Mouse (Mus musculus) MEL (cell line): Measurements from ENCODE around the gene Hoxc6. TPM values are rescaled to one million over a fixed set of nuclear protein-coding genes. Genes with fewer than 3 reads are reported as not detected.

Experiments used
- DNase-seq: peaks from one replicate; pipeline ENCODE4 v3.0.0; 2011; ENCODE audit warnings: low read depth, low spot score
- H3K27ac ChIP-seq: 2 replicates; pipeline ENCODE4 v1.5.1; 2012; ENCODE audit warnings: low read depth, mild to moderate bottlenecking, control low read depth, low read length, moderate library complexity; ENCODE audit not compliant: control insufficient read depth
- H3K27me3 ChIP-seq, 2 experiments: fragments of 150-350 bp in 1 of 2; sonication (generic) in 1 of 2; 2 replicates each; pipeline ENCODE4 v1.6.1; 2012; ENCODE audit warnings: low read length in 2 of 2, mild to moderate bottlenecking in 2 of 2, improper control_type of control experiment in 1 of 2, moderate library complexity in 1 of 2; ENCODE audit not compliant: insufficient read depth in 2 of 2, control insufficient read depth in 1 of 2
- H3K36me3 ChIP-seq, 2 experiments: 2 replicates each; pipeline ENCODE4 v1.6.1; 2012 to 2014; ENCODE audit warnings: low read length in 2 of 2, improper control_type of control experiment in 1 of 2, inconsistent platforms in 1 of 2, mild to moderate bottlenecking in 1 of 2; ENCODE audit not compliant: insufficient read depth in 2 of 2, control insufficient read depth in 1 of 2
- H3K4me1 ChIP-seq, 2 experiments: fragments of 150-350 bp in 1 of 2; sonication (generic) in 1 of 2; 2 replicates each; pipeline ENCODE4 v1.6.1; 2012; ENCODE audit warnings: low read length in 2 of 2, improper control_type of control experiment in 1 of 2, mild to moderate bottlenecking in 1 of 2; ENCODE audit not compliant: insufficient read depth in 2 of 2, control insufficient read depth in 1 of 2
- H3K4me3 ChIP-seq, 2 experiments: fragments of 150-350 bp in 1 of 2; sonication (generic) in 1 of 2; 2 replicates each; pipeline ENCODE4 v1.5.1; 2012; ENCODE audit warnings: low read depth in 2 of 2, low read length in 2 of 2, mild to moderate bottlenecking in 2 of 2, moderate library complexity in 2 of 2, control low read depth in 1 of 2, improper control_type of control experiment in 1 of 2; ENCODE audit not compliant: control insufficient read depth in 1 of 2, insufficient read depth in 1 of 2
- H3K79me2 ChIP-seq: 2 replicates; pipeline ENCODE4 v1.6.1; 2012; ENCODE audit warnings: mild to moderate bottlenecking, low read length, moderate library complexity; ENCODE audit not compliant: control insufficient read depth, poor library complexity, insufficient read depth
- H3K9ac ChIP-seq: 2 replicates; pipeline ENCODE4 v1.6.1; 2012; ENCODE audit warnings: low read depth, mild to moderate bottlenecking, control low read depth, low read length, moderate library complexity; ENCODE audit not compliant: control insufficient read depth, poor library complexity, severe bottlenecking
- H3K9me3 ChIP-seq: fragments of 150-350 bp; sonication (generic); replicated peaks from 2 replicates; pipeline ENCODE4 v1.6.1; 2012; ENCODE audit warnings: mild to moderate bottlenecking, low read length, improper control_type of control experiment, moderate library complexity; ENCODE audit not compliant: insufficient read depth
- ELF1 ChIP-seq: IDR thresholded peaks from 2 replicates; pipeline ENCODE4 v1.6.1; 2014; ENCODE audit warnings: low read depth, mild to moderate bottlenecking, inconsistent platforms, low read length, improper control_type of control experiment, moderate library complexity
- KAT2A ChIP-seq: conservative IDR thresholded peaks from 2 replicates; pipeline ENCODE4 v1.6.1; 2012; ENCODE audit warnings: low read depth, low read length, improper control_type of control experiment, inconsistent platforms
- MXI1 ChIP-seq: IDR thresholded peaks from 2 replicates; pipeline ENCODE4 v1.6.1; 2011; ENCODE audit warnings: mild to moderate bottlenecking, low read depth, low read length, improper control_type of control experiment
- MYB ChIP-seq: IDR thresholded peaks from 2 replicates; pipeline ENCODE4 v1.6.1; 2011; ENCODE audit warnings: mild to moderate bottlenecking, low read depth, low read length, improper control_type of control experiment
- NELFE ChIP-seq: IDR thresholded peaks from 2 replicates; pipeline ENCODE4 v1.6.1; 2011; ENCODE audit warnings: low read depth, low read length, improper control_type of control experiment
- ZC3H11A ChIP-seq: IDR thresholded peaks from 2 replicates; pipeline ENCODE4 v1.6.1; 2012; ENCODE audit warnings: low read depth, mild to moderate bottlenecking, inconsistent platforms, low read length, improper control_type of control experiment
- polyA plus RNA-seq, 2 experiments: library from polyadenylated mRNA; stranded (reverse) in 1 of 2; unstranded in 1 of 2; fragments of >175 nt in 1 of 2; fragments of >200 nt in 1 of 2; gene quantifications; 2 replicates each; pipeline versions ENCODE4 v1.2.1 to v1.2.4; 2012; ENCODE audit warnings: low replicate concordance in 2 of 2, low read depth in 1 of 2; ENCODE audit not compliant: insufficient read length in 2 of 2, insufficient read depth in 1 of 2, missing spikeins in 1 of 2
- total RNA-seq: library from RNA; depleted of rRNA; stranded (reverse); fragments of 300-350 nt; gene quantifications from 2 replicates; pipeline ENCODE4 v1.2.3, GENCODE M21; 2012; rRNA removed

The Hoxc6 gene
- total and polyA plus RNA-seq, 3 experiments = 2.3 to 9.4 TPM; not detected in 1

DNA sequence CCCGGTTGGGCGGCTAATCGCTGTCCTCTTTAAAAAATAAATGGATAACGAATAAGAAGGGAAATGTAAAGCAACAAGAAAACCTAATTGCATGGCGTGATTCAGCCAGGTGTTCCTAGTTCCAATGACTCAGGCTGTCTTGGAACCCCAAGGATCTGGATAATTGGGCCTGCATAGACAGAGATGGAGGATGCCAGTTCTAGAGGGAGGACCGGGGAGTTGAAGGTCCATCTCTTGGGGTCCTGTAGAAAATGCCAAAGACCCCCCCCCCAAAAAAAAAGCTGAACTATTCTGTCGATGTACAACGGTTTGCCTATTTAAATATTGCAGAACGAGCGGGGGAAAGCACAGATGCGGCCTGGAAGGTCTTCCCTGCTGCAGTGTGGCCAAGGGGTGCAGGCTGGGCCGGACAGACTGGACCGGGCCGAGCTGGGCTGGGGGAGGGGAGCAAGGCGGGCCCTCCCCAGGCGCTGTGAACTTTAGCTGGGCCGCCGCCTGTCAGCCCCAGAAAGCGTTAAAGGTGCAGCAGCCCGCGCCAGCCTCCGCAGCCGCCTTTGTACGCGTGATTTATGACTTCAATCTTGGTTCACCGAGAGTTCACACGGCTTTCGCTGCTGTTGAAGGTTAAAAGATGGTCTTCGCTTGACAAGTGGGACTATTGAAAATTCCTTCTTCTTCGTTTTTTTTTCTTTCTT is 63.2 kb downstream of the Hoxc6 start:
- Histone ChIP-seq H3K27ac (no peak overlapping the region), H3K27me3 (no peaks in the 10 kb centered on the region), H3K4me3 (no peak overlapping the region), H3K9ac (no peak overlapping the region), H3K9me3 (no peaks in the 10 kb centered on the region), H3K4me1 (no peaks in the 10 kb centered on the region; a peak in 1 of 4 replicates), H3K36me3 (no peaks in the 10 kb centered on the region), H3K79me2 (no peaks in the 10 kb centered on the region)
- no peak for DNase-seq
- TF ChIP-seq NELFE (no peak), MXI1 (no peak), ZC3H11A (no peak), KAT2A (no peak), MYB (no peak), ELF1 (no peak)

Other genes starting within 250 kb of the Hoxc6 start
- gene Hoxc13, start 77.2 kb upstream of the Hoxc6 start, total RNA-seq = not detected in 2 replicates
- gene Hoxc13, start 77.2 kb upstream of the Hoxc6 start, polyA plus RNA-seq = not detected
- not detected in 2 replicates for gene Hoxc12, start 61.5 kb upstream of the Hoxc6 start, total RNA-seq
- gene Hoxc12, start 61.5 kb upstream of the Hoxc6 start, polyA plus RNA-seq = not detected
- not detected in 2 replicates for gene Hoxc11, start 43.8 kb upstream of the Hoxc6 start, total RNA-seq
- gene Hoxc11, start 43.8 kb upstream of the Hoxc6 start, polyA plus RNA-seq = not detected
- 6.3 and 6.8 TPM in 2 replicates for gene Hoxc10, start 31.5 kb upstream of the Hoxc6 start, total RNA-seq
- 10 to 100 TPM in 1 of 2 experiments, not detected in 1; 24.8 TPM for gene Hoxc10, start 31.5 kb upstream of the Hoxc6 start, polyA plus RNA-seq
- 0.46 and 0.56 TPM in 2 replicates for gene Hoxc5, start 30.8 kb upstream of the Hoxc6 start, total RNA-seq
- gene Hoxc5, start 30.8 kb upstream of the Hoxc6 start, polyA plus RNA-seq = 1 to 10 TPM in 1 of 2 experiments, not detected in 1; 3.0 TPM
- gene Hoxc9, start 21.8 kb upstream of the Hoxc6 start, total RNA-seq = 3.2 and 4.1 TPM in 2 replicates
- gene Hoxc9, start 21.8 kb upstream of the Hoxc6 start, polyA plus RNA-seq = 100 to 1,000 TPM in 1 of 2 experiments, 1 to 10 TPM in 1; 9.5 to 400 TPM
- 0.26 and 0.31 TPM in 2 replicates for gene Hoxc8, start 7.7 kb upstream of the Hoxc6 start, total RNA-seq
- gene Hoxc8, start 7.7 kb upstream of the Hoxc6 start, polyA plus RNA-seq = 1 to 10 TPM in 1 of 2 experiments, not detected in 1; 1.7 TPM
- gene Hoxc4, start 20.7 kb downstream of the Hoxc6 start, total RNA-seq = 2.5 and 2.6 TPM in 2 replicates
- 1 to 10 TPM in 1 of 2 experiments, not detected in 1; 9.4 TPM for gene Hoxc4, start 20.7 kb downstream of the Hoxc6 start, polyA plus RNA-seq
- gene Smug1, start 168.8 kb downstream of the Hoxc6 start, total RNA-seq = 3.8 and 5.2 TPM in 2 replicates
- 1 to 10 TPM in 1 of 2 experiments, not detected in 1; 4.6 TPM for gene Smug1, start 168.8 kb downstream of the Hoxc6 start, polyA plus RNA-seq
- gene Cbx5, start 241.6 kb downstream of the Hoxc6 start, total RNA-seq = 39.8 and 40.5 TPM in 2 replicates
- gene Cbx5, start 241.6 kb downstream of the Hoxc6 start, polyA plus RNA-seq = 10 to 100 TPM; 42.4 to 67.1 TPM
- 322 and 402 TPM in 2 replicates for gene Hnrnpa1, start 242.2 kb downstream of the Hoxc6 start, total RNA-seq
- 100 to 1,000 TPM in 1 of 2 experiments, not detected in 1; 900 TPM for gene Hnrnpa1, start 242.2 kb downstream of the Hoxc6 start, polyA plus RNA-seq